13 mouse cellular contexts compared by ENCODE assay signal in genomic region chr10:54039754-54040153, GRCm38 (mm10). TPM values are rescaled to one million over a fixed set of nuclear protein-coding genes. Genes with fewer than 3 reads are reported as not detected.
DNase-seq lines count a peak whose midpoint lies in the region; ATAC-seq and TF ChIP-seq lines count a peak whose summit lies in the region.
"Had no signal": no experiment of that assay in that cellular context is flagged by ENCODE, and none has a peak within 500 bp of the region (broad histone marks: within the 10 kb centered on the region; RNA-seq: fewer than 3 reads in every experiment).

No protein-coding gene starts in this region.

- no peaks in the 10 kb centered on the region for H3K36me3 ChIP-seq in heart, embryonic 11.5 days (ENCODE audit: control insufficient read depth, insufficient read depth, low read length)
- H3K36me3 ChIP-seq in heart, postnatal 0 days (replicated peaks; ENCODE audit: control insufficient read depth, insufficient read depth, low read length), result no peaks in the 10 kb centered on the region
- H3K36me3 ChIP-seq: neural tube, embryonic 15.5 days had no signal

- no peak for TF ChIP-seq EP300 in heart, postnatal 0 days (IDR thresholded peaks at IDR 0.05; ENCODE audit: low read depth)

- H3K9ac ChIP-seq in heart, embryonic 11.5 days (ENCODE audit: low read depth, low read length), result no peak overlapping the region
- no peak overlapping the region for H3K9ac ChIP-seq in heart, postnatal 0 days (replicated peaks; ENCODE audit: low read depth, low read length)
- H3K9ac ChIP-seq: neural tube, embryonic 15.5 days had no signal

- no peaks in the 10 kb centered on the region for H3K9me3 ChIP-seq in heart, embryonic 11.5 days (replicated peaks; ENCODE audit: control insufficient read depth, low read length)
- H3K9me3 ChIP-seq in heart, postnatal 0 days (replicated peaks; ENCODE audit: control insufficient read depth, low read length), result no peaks in the 10 kb centered on the region
- H3K9me3 ChIP-seq: neural tube, embryonic 15.5 days had no signal

- ATAC-seq in heart, embryonic 11.5 days (replicated peaks; ENCODE audit: insufficient number of reproducible peaks, low FRiP score, low TSS enrichment), result no peak
- ATAC-seq in CD4-positive, CD25-positive, alpha-beta regulatory T cell, adult 4 months, result peak; percentile 50
- ATAC-seq in heart, postnatal 0 days (ENCODE audit: insufficient read depth, low read depth), result no peak
- ATAC-seq: hindbrain, embryonic 16.5 days had no signal

- DNase-seq in heart, postnatal 36 days, result no peak
- DNase-seq in heart, postnatal 0 days (ENCODE audit: low spot score), result no peak
- peak; percentile 51 to 55 for DNase-seq in spleen, postnatal 36 days (ENCODE audit: low spot score in 2 of 2)
- no peak for DNase-seq in left cerebral cortex, postnatal 10 days (ENCODE audit: extremely low spot score in 1 of 2, low spot score in 2 of 2)
- DNase-seq in cerebellum, postnatal 4 days (ENCODE audit: low spot score in 2 of 2), result no peak
- DNase-seq in lung, postnatal 4 days, result no peak
- DNase-seq: kidney, postnatal 4 days; right cerebral cortex, postnatal 4 days had no signal

- no peak overlapping the region for H3K4me3 ChIP-seq in heart, embryonic 11.5 days (ENCODE audit: low read depth, low read length)
- no peak overlapping the region for H3K4me3 ChIP-seq in heart, postnatal 0 days (ENCODE audit: low read depth, low read length)
- H3K4me3 ChIP-seq: neural tube, embryonic 15.5 days had no signal

- H3K27me3 ChIP-seq in heart, embryonic 11.5 days (ENCODE audit: control insufficient read depth, insufficient read depth, low read length), result no peaks in the 10 kb centered on the region
- no peaks in the 10 kb centered on the region for H3K27me3 ChIP-seq in heart, postnatal 0 days (ENCODE audit: control insufficient read depth, insufficient read depth, low read length)
- H3K27me3 ChIP-seq: neural tube, embryonic 15.5 days had no signal

- intact Hi-C loops in heart, postnatal 36 days (cut with DNase I), result loop anchor here (2.0 kb wide), 1 partner anchor 23 kb away; no protein-coding TSS in a partner anchor
- intact Hi-C loops in left cerebral cortex, postnatal 10 days (cut with DNase I), result no loop called here

- 0 out of 2 replicates have a peak overlapping the region, but pooled peaks have one; percentile 22 for H3K4me2 ChIP-seq in heart, embryonic 11.5 days
- peak overlapping the region; percentile 31; the same call in 1 of the 2 replicates for H3K4me2 ChIP-seq in heart, postnatal 0 days (ENCODE audit: low read depth, low read length)
- H3K4me2 ChIP-seq: midbrain, embryonic 11.5 days; neural tube, embryonic 15.5 days had no signal

- TF ChIP-seq CTCF in heart, postnatal 0 days (IDR thresholded peaks at IDR 0.05; ENCODE audit: low read depth), result no peak

- peaks cover 32% of the 10 kb centered on the region for H3K4me1 ChIP-seq in heart, embryonic 11.5 days (ENCODE audit: control insufficient read depth, insufficient read depth, low read length)
- peaks cover 29% of the 10 kb centered on the region for H3K4me1 ChIP-seq in heart, postnatal 0 days (ENCODE audit: control insufficient read depth, insufficient read depth)
- H3K4me1 ChIP-seq: neural tube, embryonic 15.5 days had no signal

- WGBS in heart, embryonic 11.5 days (ENCODE audit: insufficient replicate concordance), result 79% methylated on average over 4 of the region's 4 CpGs
- WGBS in heart, postnatal 0 days, result 74% methylated on average over 4 of the region's 4 CpGs

- peak overlapping the region; percentile 84 for H3K27ac ChIP-seq in heart, embryonic 11.5 days (ENCODE audit: low read depth, low read length)
- H3K27ac ChIP-seq in heart, postnatal 0 days (ENCODE audit: low read depth), result peak overlapping the region; percentile 73
- H3K27ac ChIP-seq: neural tube, embryonic 15.5 days had no signal

RNA-seq across cellular contexts. Expression of gene Man1a, which starts 36.7 kb away (rescaled TPM):
- polyA plus RNA-seq in heart, embryonic 11.5 days (2014; fragmentation: Nextera tagmentation; extraction: Ambion mirVana), result 8.5 and 8.8 TPM in 2 replicates
- 10 to 100 TPM; 40.7 to 42.2 TPM for total RNA-seq in heart, postnatal 36 days (2021)
- polyA plus RNA-seq in CD4-positive, CD25-positive, alpha-beta regulatory T cell, adult 4 months (2017; shearing (Covaris generic)), result 10 to 100 TPM; 19.9 to 25.9 TPM
- 17.6 and 23.1 TPM in 2 replicates for total RNA-seq in heart, postnatal 0 days (2014; rRNA removed; ENCODE audit: low replicate concordance)
- polyA plus RNA-seq in heart, postnatal 0 days (2015; fragmentation: Nextera tagmentation; extraction: Ambion mirVana), result 3.3 and 3.5 TPM in 2 replicates
- 10 to 100 TPM; 21.7 to 23.8 TPM for total RNA-seq in left cerebral cortex, postnatal 10 days (2021)

Comparison
In these comparisons a context has a peak if more than half of its experiments do, and no peak if none do; other contexts are left out.
1. DNase-seq: peak in spleen, postnatal 36 days (2 of 2); none in heart, postnatal 36 days (0 of 2), heart, postnatal 0 days (single experiment), left cerebral cortex, postnatal 10 days (0 of 2), cerebellum, postnatal 4 days (0 of 2) and lung, postnatal 4 days (0 of 2).